Mouse (Mus musculus): ENCODE measurements at regions not wholly inside any gene's neighbourhood (a gene's known extent, or its start where the extent isn't known, plus 50 kb on each side); places are given as distances from the start of the nearest gene placed in this dataset.

GRCm38 (mm10) chr6:117293780-117294465, 125.6 kb downstream of the Cxcl12 start:
- Histone ChIP-seq H3K4me2 (replicated peaks; ENCODE audit: low read depth, low read length) (no peak overlapping the region), H3K27me3 (ENCODE audit: control insufficient read depth, insufficient read depth, low read length) (no peaks in the 10 kb centered on the region), H3K4me1 (ENCODE audit: control insufficient read depth, insufficient read depth, low read length) (peaks cover 7% of the 10 kb centered on the region; the same call in 1 of the 2 replicates), H3K36me3 (ENCODE audit: control insufficient read depth, insufficient read depth, low read length) (no peaks in the 10 kb centered on the region), H3K4me3 (ENCODE audit: low read length) (no peak overlapping the region), H3K9me3 (ENCODE audit: control insufficient read depth, low read length) (no peaks in the 10 kb centered on the region), H3K9ac (ENCODE audit: low read depth, low read length) (no peak overlapping the region), H3K27ac (ENCODE audit: low read depth, low read length) (no peak overlapping the region)
- peak; percentile 46 for ATAC-seq (ENCODE audit: low FRiP score, low TSS enrichment)
- WGBS: 25% methylated on average over 9 of the region's 9 CpGs

- no peak overlapping the region for H3K4me3 ChIP-seq (ENCODE audit: low read length)
- WGBS: 88% methylated on average over 2 of the region's 2 CpGs
- no peak overlapping the region for H3K4me2 ChIP-seq (replicated peaks; ENCODE audit: low read depth, low read length)
- H3K4me1 ChIP-seq (ENCODE audit: control insufficient read depth, insufficient read depth, low read length): peaks cover 7% of the 10 kb centered on the region; the same call in 1 of the 2 replicates
- H3K36me3 ChIP-seq (ENCODE audit: control insufficient read depth, insufficient read depth, low read length): no peaks in the 10 kb centered on the region
- no peaks in the 10 kb centered on the region for H3K27me3 ChIP-seq (ENCODE audit: control insufficient read depth, insufficient read depth, low read length)
- ATAC-seq (ENCODE audit: low FRiP score, low TSS enrichment): no peak
- no peak overlapping the region for H3K27ac ChIP-seq (ENCODE audit: low read depth, low read length)
- no peak overlapping the region for H3K9ac ChIP-seq (ENCODE audit: low read depth, low read length)
- H3K9me3 ChIP-seq (ENCODE audit: control insufficient read depth, low read length): no peaks in the 10 kb centered on the region
Measured at GRCm38 (mm10) chr6:117297918-117298317, 129.6 kb downstream of the Cxcl12 start.

- Histone ChIP-seq H3K4me3 (ENCODE audit: low read length) (no peak overlapping the region), H3K9ac (ENCODE audit: low read depth, low read length) (no peak overlapping the region), H3K27ac (ENCODE audit: low read depth, low read length) (no peak overlapping the region), H3K4me1 (ENCODE audit: control insufficient read depth, insufficient read depth, low read length) (peaks cover under 1% of the 10 kb centered on the region; the same call in 1 of the 2 replicates), H3K9me3 (ENCODE audit: control insufficient read depth, low read length) (no peaks in the 10 kb centered on the region), H3K36me3 (ENCODE audit: control insufficient read depth, insufficient read depth, low read length) (no peaks in the 10 kb centered on the region), H3K4me2 (replicated peaks; ENCODE audit: low read depth, low read length) (no peak overlapping the region), H3K27me3 (ENCODE audit: control insufficient read depth, insufficient read depth, low read length) (no peaks in the 10 kb centered on the region)
- no peak for ATAC-seq (ENCODE audit: low FRiP score, low TSS enrichment)
- WGBS: 55% methylated on average over 7 of the region's 7 CpGs
Measured at GRCm38 (mm10) chr6:117299503-117300288, 131.4 kb downstream of the Cxcl12 start.

GRCm38 (mm10) chr6:117303361-117303760, 135.0 kb downstream of the Cxcl12 start:
- Histone ChIP-seq H3K27me3 (ENCODE audit: control insufficient read depth, insufficient read depth, low read length) (no peaks in the 10 kb centered on the region), H3K4me2 (replicated peaks; ENCODE audit: low read depth, low read length) (no peak overlapping the region), H3K9ac (ENCODE audit: low read depth, low read length) (no peak overlapping the region), H3K4me1 (ENCODE audit: control insufficient read depth, insufficient read depth, low read length) (no peaks in the 10 kb centered on the region), H3K4me3 (ENCODE audit: low read length) (no peak overlapping the region), H3K36me3 (ENCODE audit: control insufficient read depth, insufficient read depth, low read length) (no peaks in the 10 kb centered on the region), H3K9me3 (ENCODE audit: control insufficient read depth, low read length) (no peaks in the 10 kb centered on the region), H3K27ac (ENCODE audit: low read depth, low read length) (no peak overlapping the region)
- no peak for ATAC-seq (ENCODE audit: low FRiP score, low TSS enrichment)
- WGBS: 60% methylated on average over 4 of the region's 5 CpGs

- ATAC-seq (ENCODE audit: low FRiP score, low TSS enrichment): no peak
- no peak overlapping the region for H3K4me3 ChIP-seq (ENCODE audit: low read length)
- 75% methylated on average over 4 of the region's 4 CpGs for WGBS
- no peaks in the 10 kb centered on the region for H3K36me3 ChIP-seq (ENCODE audit: control insufficient read depth, insufficient read depth, low read length)
- no peak overlapping the region for H3K4me2 ChIP-seq (replicated peaks; ENCODE audit: low read depth, low read length)
- no peaks in the 10 kb centered on the region for H3K27me3 ChIP-seq (ENCODE audit: control insufficient read depth, insufficient read depth, low read length)
- H3K4me1 ChIP-seq (ENCODE audit: control insufficient read depth, insufficient read depth, low read length): no peaks in the 10 kb centered on the region
- H3K9ac ChIP-seq (ENCODE audit: low read depth, low read length): no peak overlapping the region
- no peak overlapping the region for H3K27ac ChIP-seq (ENCODE audit: low read depth, low read length)
- no peaks in the 10 kb centered on the region for H3K9me3 ChIP-seq (ENCODE audit: control insufficient read depth, low read length)
Measured at GRCm38 (mm10) chr6:117305736-117306250, 137.5 kb downstream of the Cxcl12 start.

GRCm38 (mm10) chr6:117308636-117309035, 140.3 kb downstream of the Cxcl12 start:
- ATAC-seq (ENCODE audit: low FRiP score, low TSS enrichment): no peak
- 81% methylated on average over 2 of the region's 2 CpGs for WGBS

GRCm38 (mm10) chr6:117312891-117313781, 144.8 kb downstream of the Cxcl12 start:
- no peak overlapping the region for H3K27ac ChIP-seq (ENCODE audit: low read depth, low read length)
- H3K9me3 ChIP-seq (ENCODE audit: control insufficient read depth, low read length): no peaks in the 10 kb centered on the region
- no peaks in the 10 kb centered on the region for H3K4me1 ChIP-seq (ENCODE audit: control insufficient read depth, insufficient read depth, low read length)
- ATAC-seq (ENCODE audit: low FRiP score, low TSS enrichment): no peak
- H3K36me3 ChIP-seq (ENCODE audit: control insufficient read depth, insufficient read depth, low read length): no peaks in the 10 kb centered on the region
- H3K9ac ChIP-seq (ENCODE audit: low read depth, low read length): no peak overlapping the region
- 61% methylated on average over 13 of the region's 13 CpGs for WGBS
- H3K4me3 ChIP-seq (ENCODE audit: low read length): no peak overlapping the region
- H3K4me2 ChIP-seq (replicated peaks; ENCODE audit: low read depth, low read length): no peak overlapping the region
- H3K27me3 ChIP-seq (ENCODE audit: control insufficient read depth, insufficient read depth, low read length): no peaks in the 10 kb centered on the region

More at GRCm38 (mm10) chr6:117308636-117309035, 140.3 kb downstream of the Cxcl12 start:
- Histone ChIP-seq H3K4me1 (ENCODE audit: control insufficient read depth, insufficient read depth, low read length) (no peaks in the 10 kb centered on the region), H3K9me3 (ENCODE audit: control insufficient read depth, low read length) (no peaks in the 10 kb centered on the region), H3K9ac (ENCODE audit: low read depth, low read length) (no peak overlapping the region), H3K27ac (ENCODE audit: low read depth, low read length) (no peak overlapping the region), H3K4me3 (ENCODE audit: low read length) (no peak overlapping the region), H3K4me2 (replicated peaks; ENCODE audit: low read depth, low read length) (no peak overlapping the region), H3K27me3 (ENCODE audit: control insufficient read depth, insufficient read depth, low read length) (no peaks in the 10 kb centered on the region), H3K36me3 (ENCODE audit: control insufficient read depth, insufficient read depth, low read length) (no peaks in the 10 kb centered on the region)

- Histone ChIP-seq H3K9me3 (ENCODE audit: control insufficient read depth, low read length) (no peaks in the 10 kb centered on the region), H3K9ac (ENCODE audit: low read depth, low read length) (no peak overlapping the region), H3K36me3 (ENCODE audit: control insufficient read depth, insufficient read depth, low read length) (no peaks in the 10 kb centered on the region), H3K27ac (ENCODE audit: low read depth, low read length) (no peak overlapping the region), H3K4me1 (ENCODE audit: control insufficient read depth, insufficient read depth, low read length) (no peaks in the 10 kb centered on the region), H3K4me2 (replicated peaks; ENCODE audit: low read depth, low read length) (no peak overlapping the region), H3K4me3 (ENCODE audit: low read length) (no peak overlapping the region), H3K27me3 (ENCODE audit: control insufficient read depth, insufficient read depth, low read length) (no peaks in the 10 kb centered on the region)
- WGBS: 33% methylated on average over 6 of the region's 6 CpGs
- no peak for ATAC-seq (ENCODE audit: low FRiP score, low TSS enrichment)
Measured at GRCm38 (mm10) chr6:117313944-117314566, 145.7 kb downstream of the Cxcl12 start.

All from kidney, embryonic 14.5 days (tissue).